Mouse (Mus musculus): ENCODE data around the gene Gm10282. TPM values are rescaled to one million over a fixed set of nuclear protein-coding genes. Genes with fewer than 3 reads are reported as not detected.

The Gm10282 gene
- total RNA-seq, 2 experiments from 2014 or later = 2.8 to 4.8 TPM

- peak overlapping the region; percentile 77 for H3K4me3 ChIP-seq
- intact Hi-C loops (cut with DNase I) = loop anchor here (5.0 kb wide), 1 partner anchor 45 kb away; no protein-coding TSS in a partner anchor
- no peak for DNase-seq
- H3K27ac ChIP-seq = peak overlapping the region; percentile 94
- TF ChIP-seq CTCF (IDR thresholded peaks at IDR 0.05) = no peak
These were observed 16.8 kb upstream of the Gm10282 start for GRCm38 (mm10) chr8:72321635-72322441.

- DNase-seq = no peak
- intact Hi-C loops (cut with DNase I) = loop anchor here (5.0 kb wide), 1 partner anchor 46 kb away; no protein-coding TSS in a partner anchor
- H3K27ac ChIP-seq = peak overlapping the region; percentile 94
- H3K4me3 ChIP-seq = peak overlapping the region; percentile 77
- no peak for TF ChIP-seq CTCF (IDR thresholded peaks at IDR 0.05)
These were observed 15.9 kb upstream of the Gm10282 start for GRCm38 (mm10) chr8:72320803-72321583.

DNA sequence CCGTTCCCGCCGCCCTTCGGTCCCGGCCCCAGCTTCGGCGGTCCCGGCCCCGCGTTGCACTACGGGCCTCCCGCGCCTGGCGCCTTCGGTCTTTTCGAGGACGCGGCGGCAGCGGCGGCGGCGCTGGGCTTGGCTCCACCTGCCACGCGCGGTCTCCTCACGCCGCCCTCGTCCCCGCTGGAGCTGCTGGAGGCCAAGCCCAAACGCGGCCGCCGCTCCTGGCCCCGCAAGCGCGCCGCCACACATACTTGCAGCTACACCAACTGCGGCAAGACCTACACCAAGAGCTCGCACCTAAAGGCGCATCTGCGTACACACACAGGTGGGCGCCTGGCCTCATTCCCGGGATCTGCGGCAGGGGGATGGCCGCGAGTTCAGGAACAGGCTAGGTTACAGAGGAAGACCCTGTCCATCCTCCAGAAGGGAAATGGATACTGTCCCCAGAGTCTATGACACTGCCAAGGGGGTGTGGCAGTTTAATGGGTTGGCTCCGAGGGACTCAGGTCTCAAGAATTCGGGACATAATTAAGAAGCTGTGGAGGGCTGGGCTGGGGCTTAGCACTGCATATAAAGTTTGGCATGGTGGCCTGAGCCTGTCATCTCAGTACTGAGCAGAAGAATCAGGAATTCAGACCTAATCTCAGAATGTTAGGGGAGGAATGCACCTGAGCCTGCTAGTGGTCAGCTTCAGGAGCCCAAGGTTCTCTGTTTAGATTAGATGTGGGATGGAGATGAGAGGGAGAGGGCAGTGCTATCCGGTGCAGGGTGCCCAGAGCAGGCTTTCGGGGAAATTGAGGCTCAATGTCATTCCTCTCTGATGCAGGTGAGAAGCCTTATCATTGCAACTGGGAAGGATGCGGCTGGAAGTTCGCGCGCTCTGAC lies 15.1 kb upstream of the Gm10282 start:
- peak; percentile 62 for DNase-seq
- no peak for TF ChIP-seq CTCF (IDR thresholded peaks at IDR 0.05)
- intact Hi-C loops (cut with DNase I) = loop anchor here (2.0 to 5.0 kb wide), 2 partner anchors 25 to 47 kb away; no protein-coding TSS in a partner anchor
- Histone ChIP-seq H3K4me3 (peak overlapping the region; percentile 77), H3K27ac (peak overlapping the region; percentile 94)

DNA sequence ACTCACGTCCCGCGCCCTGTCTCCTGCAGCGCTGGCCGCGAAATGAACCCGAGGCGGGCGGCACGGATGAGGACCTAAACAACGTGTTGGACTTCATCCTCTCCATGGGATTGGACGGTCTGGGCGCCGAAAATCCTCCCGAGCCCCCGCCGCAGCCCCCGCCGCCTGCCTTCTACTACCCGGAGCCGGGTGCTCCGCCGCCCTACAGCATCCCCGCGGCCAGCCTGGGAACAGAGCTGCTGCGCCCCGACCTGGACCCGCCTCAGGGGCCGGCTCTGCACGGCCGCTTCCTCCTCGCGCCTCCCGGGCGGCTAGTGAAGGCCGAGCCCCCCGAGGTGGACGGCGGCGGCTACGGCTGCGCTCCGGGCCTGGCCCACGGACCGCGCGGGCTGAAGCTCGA lies 14.3 kb upstream of the Gm10282 start:
- DNase-seq = peak; percentile 65
- intact Hi-C loops (cut with DNase I) = loop anchor here (2.0 kb wide), 1 partner anchor 25 kb away; no protein-coding TSS in a partner anchor
- TF ChIP-seq CTCF (IDR thresholded peaks at IDR 0.05) = no peak
- H3K4me3 ChIP-seq = peak overlapping the region; percentile 77
- peak overlapping the region; percentile 94 for H3K27ac ChIP-seq

DNA sequence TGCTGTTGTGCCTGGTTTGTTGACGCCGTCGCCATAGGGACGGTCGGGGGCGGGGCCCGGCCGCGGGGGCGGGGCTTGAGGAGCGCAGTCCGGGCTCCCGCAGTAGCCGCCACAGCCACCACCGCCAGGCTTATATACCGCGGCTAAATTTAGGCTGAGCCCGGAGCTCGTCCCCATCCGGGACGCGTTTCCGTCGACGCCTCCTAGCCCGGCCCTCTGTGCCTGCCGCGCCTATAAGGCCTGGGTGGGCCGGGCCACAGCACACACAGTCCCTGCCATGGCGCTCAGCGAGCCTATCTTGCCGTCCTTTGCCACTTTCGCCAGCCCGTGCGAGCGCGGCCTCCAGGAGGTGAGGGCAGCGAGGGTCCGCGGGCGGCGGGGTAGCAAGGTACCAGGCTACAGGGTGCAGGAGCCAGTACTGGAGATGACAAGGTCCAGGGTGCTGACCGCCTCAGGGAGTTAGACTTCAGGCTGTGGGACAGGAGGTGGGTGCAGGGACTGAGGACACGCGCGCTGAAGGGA lies 13.8 kb upstream of the Gm10282 start, which contains the start of gene Klf2:
Gene Klf2, plus strand, starts transcription at position 233 of the 522 bp plus-strand sequence.
- TF ChIP-seq CTCF (IDR thresholded peaks at IDR 0.05) = no peak
- peak; percentile 99 for DNase-seq
- peak within 1 kb of the TSS; percentile 77 for H3K4me3 ChIP-seq
- peak within 1 kb of the TSS; percentile 94 for H3K27ac ChIP-seq
- intact Hi-C loops (cut with DNase I) = loop anchor here (2.0 kb wide), 1 partner anchor 24 kb away; no protein-coding TSS in a partner anchor

- Histone ChIP-seq H3K27ac (peak overlapping the region; percentile 61), H3K4me3 (no peak overlapping the region)
- TF ChIP-seq CTCF (IDR thresholded peaks at IDR 0.05) = no peak
- intact Hi-C loops (cut with DNase I) = loop anchor here (2.0 kb wide), 1 partner anchor 23 kb away; no protein-coding TSS in a partner anchor
- no peak for DNase-seq
These were observed 12.8 kb upstream of the Gm10282 start for GRCm38 (mm10) chr8:72317741-72318301.

GRCm38 (mm10) chr8:72316053-72316695 lies 11.1 kb upstream of the Gm10282 start:
- intact Hi-C loops (cut with DNase I) = no loop called here

DNA sequence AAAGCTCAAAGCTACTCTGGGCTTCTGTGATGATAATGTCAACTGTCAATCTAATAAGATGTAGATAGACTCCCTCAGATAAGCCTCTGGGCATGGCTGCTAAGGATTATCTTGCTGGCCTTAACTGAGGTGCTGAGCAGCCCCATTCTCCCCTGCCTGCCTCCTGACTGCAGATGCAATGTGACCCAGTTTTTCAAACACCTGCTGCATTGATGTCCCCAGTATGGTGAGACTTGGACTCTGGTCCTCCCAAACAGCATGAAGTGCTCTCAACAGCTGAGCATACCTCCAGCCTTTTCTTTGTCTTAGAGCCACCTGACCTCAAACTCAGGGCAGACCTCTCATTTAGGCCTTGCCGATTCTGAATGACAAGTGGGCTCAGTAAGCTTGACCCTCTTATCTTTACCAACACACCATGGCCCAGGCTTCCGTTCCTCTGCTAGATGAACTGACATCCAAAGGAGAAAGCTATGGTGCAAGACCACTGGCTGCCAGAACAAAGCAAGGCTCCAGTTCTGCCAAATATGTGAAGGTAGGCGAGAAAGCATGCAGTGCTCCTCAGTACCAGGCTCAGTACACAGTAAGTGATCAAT lies 8.0 kb upstream of the Gm10282 start:
- H3K27ac ChIP-seq = no peak overlapping the region
- DNase-seq = no peak
- no peak overlapping the region for H3K4me3 ChIP-seq
- no peak for TF ChIP-seq CTCF (IDR thresholded peaks at IDR 0.05)
- intact Hi-C loops (cut with DNase I) = no loop called here

More at GRCm38 (mm10) chr8:72316053-72316695, 11.1 kb upstream of the Gm10282 start:
- no peak overlapping the region for H3K27ac ChIP-seq
- no peak overlapping the region for H3K4me3 ChIP-seq
- DNase-seq = no peak
- TF ChIP-seq CTCF (IDR thresholded peaks at IDR 0.05) = no peak

DNA sequence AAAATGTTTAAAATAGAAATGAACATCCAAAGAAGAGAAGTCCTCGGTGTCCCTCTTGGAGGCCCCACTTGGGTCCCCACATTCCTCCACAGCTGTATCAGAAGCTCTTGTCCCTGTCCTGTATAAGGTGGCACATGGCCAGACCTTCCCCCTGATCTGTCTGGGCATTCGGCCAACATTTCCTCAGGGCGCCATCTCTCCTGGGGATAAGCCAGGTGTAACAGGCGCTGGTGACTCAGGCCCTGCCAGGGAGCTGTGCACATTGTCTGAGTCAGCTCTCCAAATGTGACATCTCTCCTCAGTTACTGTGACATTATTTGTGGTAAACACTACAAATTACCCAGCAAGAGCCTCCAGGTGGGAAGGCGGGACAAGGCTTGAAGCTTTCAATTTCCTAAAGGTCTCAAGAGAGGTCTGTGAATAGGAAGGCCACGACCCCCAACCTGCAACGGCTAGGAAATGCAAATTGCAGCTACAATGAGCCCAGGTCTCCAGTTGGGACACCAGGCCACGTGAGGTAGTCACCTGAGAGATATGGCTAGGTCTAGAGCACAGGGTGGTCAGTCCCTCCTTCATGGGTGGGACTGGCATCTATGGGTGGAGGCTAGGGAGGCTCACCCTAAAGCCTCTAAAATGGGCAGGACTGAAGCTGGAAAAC lies 5.9 kb upstream of the Gm10282 start:
- H3K27ac ChIP-seq = peak overlapping the region; percentile 39
- intact Hi-C loops (cut with DNase I) = no loop called here
- DNase-seq = peak; percentile 56
- no peak overlapping the region for H3K4me3 ChIP-seq
- no peak for TF ChIP-seq CTCF (IDR thresholded peaks at IDR 0.05)

DNA sequence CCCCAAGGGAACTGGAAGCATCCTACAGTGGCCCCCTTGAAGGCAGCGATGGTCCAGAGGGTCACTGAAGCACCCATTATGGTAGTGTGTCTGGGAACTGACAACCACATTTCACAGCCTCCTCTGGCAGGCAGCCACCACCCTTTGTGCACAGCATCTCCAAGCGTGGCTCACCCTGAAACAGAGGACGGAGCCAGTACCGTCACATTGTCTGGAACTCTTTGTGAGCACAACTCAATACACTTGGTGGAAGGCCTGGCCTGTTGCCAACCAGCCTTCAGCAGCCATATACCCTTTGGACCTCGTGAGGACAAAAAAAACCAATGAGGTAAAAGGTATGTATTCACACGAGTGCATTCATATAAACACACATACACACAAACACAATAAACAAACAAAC lies 3.2 kb upstream of the Gm10282 start:
- intact Hi-C loops (cut with DNase I) = no loop called here
- DNase-seq = peak; percentile 57
- no peak for TF ChIP-seq CTCF (IDR thresholded peaks at IDR 0.05)
- Histone ChIP-seq H3K4me3 (no peak overlapping the region), H3K27ac (peak overlapping the region; percentile 38; the same call in 1 of the 2 replicates)

All from gastrocnemius, adult 2 months (tissue).